Mouse (Mus musculus): ENCODE data around the gene Phactr3. TPM values are rescaled to one million over a fixed set of nuclear protein-coding genes. Genes with fewer than 3 reads are reported as not detected.

Gene Phactr3
- polyA plus RNA-seq, 1 experiment from 2014 or later, result 0.05 TPM

GRCm38 (mm10) chr2:178204455-178204854 is 85.7 kb downstream of the Phactr3 start:
- DNase-seq (no peak), ATAC-seq (ENCODE audit: low read depth) (no peak)
- Histone ChIP-seq H3K4me2 (no peak overlapping the region), H3K27me3 (no peaks in the 10 kb centered on the region), H3K36me3 (no peaks in the 10 kb centered on the region), H3K4me1 (replicated peaks) (no peaks in the 10 kb centered on the region), H3K4me3 (replicated peaks) (no peak overlapping the region), H3K27ac (no peak overlapping the region), H3K9me3 (replicated peaks) (no peaks in the 10 kb centered on the region), H3K9ac (no peak overlapping the region)
- WGBS (ENCODE audit: insufficient replicate concordance), result 68% methylated on average over 10 of the region's 10 CpGs

DNA sequence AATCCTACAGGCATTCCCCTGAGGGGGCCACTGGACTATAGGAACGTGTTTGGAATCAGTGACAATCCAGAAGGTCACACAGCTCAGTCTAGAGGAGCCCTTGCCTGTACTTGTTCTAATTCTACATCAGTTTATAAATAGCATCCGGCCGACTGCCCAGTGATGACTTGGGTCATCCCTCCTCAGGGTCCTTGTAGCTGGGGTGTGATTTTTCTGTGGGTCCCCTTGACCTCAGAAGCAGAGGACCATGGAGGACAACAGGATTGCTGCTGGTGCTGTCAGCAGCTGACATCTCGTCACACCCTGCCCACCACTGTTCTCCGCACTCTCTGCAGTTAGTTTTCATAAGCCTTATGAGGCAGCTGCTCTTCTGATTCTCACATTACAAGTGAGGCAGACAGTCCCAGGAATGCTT is 89.4 kb downstream of the Phactr3 start:
- Histone ChIP-seq H3K4me1 (replicated peaks) (no peaks in the 10 kb centered on the region), H3K9ac (no peak overlapping the region), H3K27me3 (no peaks in the 10 kb centered on the region), H3K4me3 (replicated peaks) (no peak overlapping the region), H3K27ac (no peak overlapping the region), H3K36me3 (no peaks in the 10 kb centered on the region), H3K4me2 (no peak overlapping the region), H3K9me3 (replicated peaks) (no peaks in the 10 kb centered on the region)
- WGBS (ENCODE audit: insufficient replicate concordance), result 61% methylated on average over 5 of the region's 5 CpGs
- DNase-seq (no peak), ATAC-seq (ENCODE audit: low read depth) (no peak)

DNA sequence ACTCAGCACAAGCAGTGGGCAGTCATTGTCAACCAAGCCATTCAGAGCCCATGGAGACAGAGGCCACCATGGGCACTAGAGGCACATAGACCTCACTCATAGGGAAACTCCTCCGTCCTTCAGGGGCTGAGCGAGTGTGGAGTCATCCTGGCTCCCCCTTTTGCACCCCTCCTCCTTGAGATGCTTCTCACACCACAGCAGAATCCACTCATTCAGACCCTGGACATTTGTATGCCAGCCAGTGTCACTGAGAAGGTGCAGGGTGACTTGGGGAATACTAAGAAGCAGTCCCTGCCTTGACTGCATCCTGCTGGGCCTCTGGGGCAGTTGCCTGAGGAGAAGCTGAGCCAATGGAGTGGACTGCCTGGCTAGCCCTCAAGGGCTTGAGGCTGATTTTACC is 95.1 kb downstream of the Phactr3 start:
- Histone ChIP-seq H3K4me3 (replicated peaks) (no peak overlapping the region), H3K27ac (no peak overlapping the region), H3K4me2 (no peak overlapping the region), H3K4me1 (replicated peaks) (no peaks in the 10 kb centered on the region), H3K9ac (no peak overlapping the region), H3K27me3 (no peaks in the 10 kb centered on the region), H3K36me3 (no peaks in the 10 kb centered on the region), H3K9me3 (replicated peaks) (no peaks in the 10 kb centered on the region)
- WGBS (ENCODE audit: insufficient replicate concordance), result 66% methylated on average over 2 of the region's 2 CpGs
- ATAC-seq (ENCODE audit: low read depth) (no peak), DNase-seq (no peak)

GRCm38 (mm10) chr2:178214531-178214930 is 95.8 kb downstream of the Phactr3 start:
- 55% methylated on average over 1 of the region's 1 CpGs for WGBS (ENCODE audit: insufficient replicate concordance)
- Histone ChIP-seq H3K9me3 (replicated peaks) (no peaks in the 10 kb centered on the region), H3K9ac (no peak overlapping the region), H3K4me3 (replicated peaks) (no peak overlapping the region), H3K4me1 (replicated peaks) (no peaks in the 10 kb centered on the region), H3K36me3 (no peaks in the 10 kb centered on the region), H3K27ac (no peak overlapping the region), H3K4me2 (no peak overlapping the region), H3K27me3 (no peaks in the 10 kb centered on the region)
- DNase-seq (no peak), ATAC-seq (ENCODE audit: low read depth) (no peak)

- Histone ChIP-seq H3K4me2 (no peak overlapping the region), H3K9me3 (replicated peaks) (no peaks in the 10 kb centered on the region), H3K36me3 (no peaks in the 10 kb centered on the region), H3K4me3 (replicated peaks) (no peak overlapping the region), H3K27ac (no peak overlapping the region), H3K27me3 (no peaks in the 10 kb centered on the region), H3K4me1 (replicated peaks) (no peaks in the 10 kb centered on the region), H3K9ac (no peak overlapping the region)
- no peak for DNase-seq
- ATAC-seq (ENCODE audit: low read depth), result no peak
- 54% methylated on average over 4 of the region's 4 CpGs for WGBS (ENCODE audit: insufficient replicate concordance)
Observed at GRCm38 (mm10) chr2:178218461-178218860, 99.7 kb downstream of the Phactr3 start.

DNA sequence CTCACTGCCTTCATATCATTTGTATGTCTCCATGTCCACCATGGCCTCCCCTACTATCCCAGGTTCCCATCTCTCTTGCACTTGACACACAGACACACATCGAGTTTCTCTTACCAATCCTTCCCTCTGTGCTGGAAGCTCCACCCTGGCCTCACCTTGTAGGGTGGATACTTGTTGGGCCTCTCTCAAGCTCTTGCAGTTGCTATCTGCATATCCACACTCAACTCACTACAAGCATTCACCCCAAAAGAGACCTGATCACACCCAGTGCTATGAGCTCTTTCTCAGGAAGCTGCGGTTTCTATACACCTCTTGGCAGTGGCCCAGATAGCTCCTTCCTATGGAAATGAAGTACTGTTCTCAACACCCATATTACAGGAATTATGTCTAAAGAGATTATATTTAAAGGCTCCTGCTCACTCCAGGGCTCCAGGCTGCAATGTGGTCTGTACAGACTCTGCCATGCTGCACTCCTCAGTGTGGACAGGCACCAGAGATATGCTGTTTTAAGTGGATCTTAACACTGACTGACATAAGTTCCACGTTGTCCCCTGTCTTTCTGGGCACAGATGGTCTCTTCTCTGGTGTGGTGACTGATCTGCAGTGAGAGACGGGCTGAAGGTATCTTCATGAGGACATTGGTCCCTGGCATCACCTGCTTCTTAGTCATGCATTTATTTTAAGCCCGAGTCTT is 100.8 kb downstream of the Phactr3 start:
- 52% methylated on average over 5 of the region's 5 CpGs for WGBS (ENCODE audit: insufficient replicate concordance)
- Histone ChIP-seq H3K27me3 (no peaks in the 10 kb centered on the region), H3K9me3 (replicated peaks) (no peaks in the 10 kb centered on the region), H3K4me3 (replicated peaks) (no peak overlapping the region), H3K4me2 (no peak overlapping the region), H3K4me1 (replicated peaks) (no peaks in the 10 kb centered on the region), H3K9ac (no peak overlapping the region), H3K36me3 (no peaks in the 10 kb centered on the region), H3K27ac (no peak overlapping the region)
- ATAC-seq (ENCODE audit: low read depth) (peak; percentile 81), DNase-seq (no peak)

GRCm38 (mm10) chr2:178220148-178220717 is 101.5 kb downstream of the Phactr3 start:
- Histone ChIP-seq H3K4me3 (replicated peaks) (no peak overlapping the region), H3K4me1 (replicated peaks) (no peaks in the 10 kb centered on the region), H3K27ac (no peak overlapping the region), H3K9me3 (replicated peaks) (no peaks in the 10 kb centered on the region), H3K9ac (no peak overlapping the region), H3K4me2 (no peak overlapping the region), H3K27me3 (no peaks in the 10 kb centered on the region), H3K36me3 (no peaks in the 10 kb centered on the region)
- ATAC-seq (ENCODE audit: low read depth) (no peak), DNase-seq (no peak)
- 62% methylated on average over 3 of the region's 3 CpGs for WGBS (ENCODE audit: insufficient replicate concordance)

GRCm38 (mm10) chr2:178221003-178221402 is 102.2 kb downstream of the Phactr3 start:
- H3K27ac ChIP-seq, result no peak overlapping the region
- no peak overlapping the region for H3K9ac ChIP-seq
- H3K27me3 ChIP-seq, result no peaks in the 10 kb centered on the region
- 63% methylated on average over 3 of the region's 3 CpGs for WGBS (ENCODE audit: insufficient replicate concordance)
- ATAC-seq (ENCODE audit: low read depth) (peak; percentile 45), DNase-seq (no peak)
- no peaks in the 10 kb centered on the region for H3K4me1 ChIP-seq (replicated peaks)
- no peaks in the 10 kb centered on the region for H3K36me3 ChIP-seq
- H3K4me2 ChIP-seq, result no peak overlapping the region
- H3K9me3 ChIP-seq (replicated peaks), result no peaks in the 10 kb centered on the region
- no peak overlapping the region for H3K4me3 ChIP-seq (replicated peaks)

DNA sequence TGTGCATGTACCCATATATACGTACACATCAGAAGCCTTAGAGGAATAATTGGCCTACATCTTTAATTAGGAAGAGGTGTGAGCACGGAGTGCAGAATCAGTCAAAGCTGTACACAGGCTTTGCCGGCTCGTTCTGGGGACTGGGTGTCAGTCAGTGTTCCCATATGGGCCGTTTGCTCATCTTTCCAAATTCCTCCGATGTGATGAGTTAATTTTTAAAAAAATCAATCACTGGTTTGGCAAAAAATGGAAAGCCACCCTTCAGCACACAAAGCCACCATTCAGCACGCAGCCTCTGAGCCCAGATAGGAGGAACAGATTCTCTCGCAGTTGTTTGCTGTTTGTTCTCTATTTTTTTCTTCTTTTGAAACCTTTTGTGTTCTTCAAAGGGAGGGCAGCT is 110.5 kb downstream of the Phactr3 start:
- Histone ChIP-seq H3K4me2 (no peak overlapping the region), H3K9ac (no peak overlapping the region), H3K27me3 (no peaks in the 10 kb centered on the region), H3K4me1 (replicated peaks) (no peaks in the 10 kb centered on the region), H3K27ac (no peak overlapping the region), H3K4me3 (replicated peaks) (no peak overlapping the region), H3K9me3 (replicated peaks) (no peaks in the 10 kb centered on the region), H3K36me3 (no peaks in the 10 kb centered on the region)
- no peak for DNase-seq
- ATAC-seq (ENCODE audit: low read depth), result no peak
- 70% methylated on average over 8 of the region's 8 CpGs for WGBS (ENCODE audit: insufficient replicate concordance)

GRCm38 (mm10) chr2:178233487-178233886 is 114.7 kb downstream of the Phactr3 start:
- no peak overlapping the region for H3K4me2 ChIP-seq
- 57% methylated on average over 5 of the region's 5 CpGs for WGBS (ENCODE audit: insufficient replicate concordance)
- no peaks in the 10 kb centered on the region for H3K9me3 ChIP-seq (replicated peaks)
- no peak overlapping the region for H3K4me3 ChIP-seq (replicated peaks)
- H3K9ac ChIP-seq, result no peak overlapping the region
- no peak overlapping the region for H3K27ac ChIP-seq
- H3K36me3 ChIP-seq, result no peaks in the 10 kb centered on the region
- no peaks in the 10 kb centered on the region for H3K27me3 ChIP-seq
- no peak for ATAC-seq (ENCODE audit: low read depth)
- no peaks in the 10 kb centered on the region for H3K4me1 ChIP-seq (replicated peaks)
- DNase-seq, result no peak

- H3K4me2 ChIP-seq, result no peak overlapping the region
- H3K4me3 ChIP-seq (replicated peaks), result no peak overlapping the region
- no peak overlapping the region for H3K9ac ChIP-seq
- no peaks in the 10 kb centered on the region for H3K36me3 ChIP-seq
- H3K27me3 ChIP-seq, result no peaks in the 10 kb centered on the region
- no peak for DNase-seq
- no peaks in the 10 kb centered on the region for H3K4me1 ChIP-seq (replicated peaks)
- no peaks in the 10 kb centered on the region for H3K9me3 ChIP-seq (replicated peaks)
- H3K27ac ChIP-seq, result no peak overlapping the region
- no peak for ATAC-seq (ENCODE audit: low read depth)
- 59% methylated on average over 3 of the region's 3 CpGs for WGBS (ENCODE audit: insufficient replicate concordance)
Observed at GRCm38 (mm10) chr2:178237056-178237455, 118.3 kb downstream of the Phactr3 start.

- DNase-seq (no peak), ATAC-seq (ENCODE audit: low read depth) (no peak)
- H3K4me2 ChIP-seq, result no peak overlapping the region
- H3K27ac ChIP-seq, result no peak overlapping the region
- no peaks in the 10 kb centered on the region for H3K9me3 ChIP-seq (replicated peaks)
- no peaks in the 10 kb centered on the region for H3K4me1 ChIP-seq (replicated peaks)
- WGBS (ENCODE audit: insufficient replicate concordance), result 4% methylated on average over 2 of the region's 2 CpGs
- no peak overlapping the region for H3K4me3 ChIP-seq (replicated peaks)
- H3K36me3 ChIP-seq, result no peaks in the 10 kb centered on the region
- H3K9ac ChIP-seq, result no peak overlapping the region
- H3K27me3 ChIP-seq, result no peaks in the 10 kb centered on the region
Observed at GRCm38 (mm10) chr2:178238503-178238902, 119.7 kb downstream of the Phactr3 start.

Data from liver, embryonic 13.5 days (tissue).